Mouse (Mus musculus) liver, postnatal 0 days (tissue): ENCODE data around the gene Dock9. TPM values are rescaled to one million over a fixed set of nuclear protein-coding genes. Genes with fewer than 3 reads are reported as not detected.
A peak's percentile ranks its signal among the peaks of the same experiment; 100 is the strongest.

ENCODE experiments used
- ATAC-seq: fragments of 200-750 bp; cut with Nextera tagmentation; 2 replicates; pipeline ENCODE4 v1.8.0; 2017; ENCODE audit warnings: mild to moderate bottlenecking, moderate library complexity
- DNase-seq: peaks from one replicate; pipeline ENCODE4 v3.0.0-alpha.2; 2016
- H3K27ac ChIP-seq: fragments of 300-500 bp; sonication (generic); 2 replicates; pipeline ENCODE4 v1.5.1; 2014; ENCODE audit warnings: antibody characterized with exemption, moderate library complexity, mild to moderate bottlenecking, low read depth
- H3K27me3 ChIP-seq: fragments of 300-500 bp; sonication (generic); 2 replicates; pipeline ENCODE4 v1.6.1; 2014; ENCODE audit warnings: low read length, control low read depth, mixed read lengths; ENCODE audit not compliant: insufficient read depth
- H3K36me3 ChIP-seq: fragments of 300-500 bp; sonication (generic); replicated peaks from 2 replicates; pipeline ENCODE4 v1.6.1; 2014; ENCODE audit warnings: mild to moderate bottlenecking, control low read depth, low read length, moderate library complexity, mixed read lengths; ENCODE audit not compliant: insufficient read depth
- H3K4me1 ChIP-seq: fragments of 300-500 bp; sonication (generic); 2 replicates; pipeline ENCODE4 v1.6.1; 2014; ENCODE audit warnings: antibody characterized with exemption, mild to moderate bottlenecking, control low read depth; ENCODE audit not compliant: insufficient read depth
- H3K4me2 ChIP-seq: fragments of 300-500 bp; sonication (generic); 2 replicates; pipeline ENCODE4 v1.6.1; 2014; ENCODE audit warnings: low read depth, mild to moderate bottlenecking, low read length, moderate library complexity, mixed read lengths
- H3K4me3 ChIP-seq: fragments of 300-500 bp; sonication (generic); 2 replicates; pipeline ENCODE4 v1.5.1; 2014; ENCODE audit warnings: low read depth, low read length
- H3K9ac ChIP-seq: fragments of 300-500 bp; sonication (generic); replicated peaks from 2 replicates; pipeline ENCODE4 v1.6.1; 2014; ENCODE audit warnings: mild to moderate bottlenecking, moderate library complexity
- H3K9me3 ChIP-seq: fragments of 300-500 bp; sonication (generic); 2 replicates; pipeline ENCODE4 v1.6.1; 2016; ENCODE audit warnings: mild to moderate bottlenecking, control low read depth, low read length, mixed read lengths
- CTCF ChIP-seq: sonication (generic); IDR thresholded peaks from 2 replicates; pipeline ENCODE4 v1.5.1; 2016; ENCODE audit warnings: antibody characterized with exemption, low read depth
- EP300 ChIP-seq: IDR thresholded peaks from 2 replicates; pipeline ENCODE4 v1.6.1; 2016; ENCODE audit warnings: antibody characterized with exemption, low read depth, mild to moderate bottlenecking
- WGBS: fragments of 180-500 bp; shearing (Covaris S2); extraction: QIAGEN DNeasy Blood & Tissue Kit; methylation state at CpG from one replicate; pipeline ENCODE4 v1.1.7; 2014; ENCODE audit not compliant: insufficient replicate concordance; 5-methylcytosine and 5-hydroxymethylcytosine counted together
- polyA plus RNA-seq: library from polyadenylated mRNA; unstranded; fragments of >200 nt; fragmentation: Nextera tagmentation; extraction: Ambion mirVana; gene quantifications from 2 replicates; pipeline ENCODE4 v1.2.1, GENCODE M21; 2015

The Dock9 gene
- polyA plus RNA-seq, 1 experiment from 2014 or later: 1.4 TPM

GRCm38 (mm10) chr14:121589097-121589725, 208.4 kb downstream of the Dock9 start:
- TF ChIP-seq CTCF: peak; percentile 93
- no peak for TF ChIP-seq EP300
- DNase-seq (peak; percentile 78), ATAC-seq (peak; percentile 40; the same call in 1 of the 2 replicates)
- no peak overlapping the region for H3K4me2 ChIP-seq
- H3K9me3 ChIP-seq: no peaks in the 10 kb centered on the region
- 0 out of 2 replicates have a peak, but pooled peaks cover 3% of the 10 kb centered on the region for H3K36me3 ChIP-seq
- H3K27me3 ChIP-seq: no peaks in the 10 kb centered on the region
- no peak overlapping the region for H3K9ac ChIP-seq
- H3K4me3 ChIP-seq: no peak overlapping the region
- H3K4me1 ChIP-seq: no peaks in the 10 kb centered on the region
- no peak overlapping the region for H3K27ac ChIP-seq
- WGBS: 65% methylated on average over 10 of the region's 10 CpGs

GRCm38 (mm10) chr14:121588451-121588850, 209.2 kb downstream of the Dock9 start:
- H3K27me3 ChIP-seq: no peaks in the 10 kb centered on the region
- no peak for TF ChIP-seq EP300
- peak; percentile 75 for TF ChIP-seq CTCF
- H3K4me3 ChIP-seq: no peak overlapping the region
- no peak overlapping the region for H3K4me2 ChIP-seq
- WGBS: 61% methylated on average over 4 of the region's 4 CpGs
- H3K9ac ChIP-seq: no peak overlapping the region
- no peaks in the 10 kb centered on the region for H3K4me1 ChIP-seq
- no peaks in the 10 kb centered on the region for H3K9me3 ChIP-seq
- DNase-seq: no peak
- no peak overlapping the region for H3K27ac ChIP-seq
- no peak for ATAC-seq
- H3K36me3 ChIP-seq: 0 out of 2 replicates have a peak, but pooled peaks cover 3% of the 10 kb centered on the region

GRCm38 (mm10) chr14:121585906-121586765, 211.5 kb downstream of the Dock9 start:
- ATAC-seq (no peak), DNase-seq (no peak)
- H3K9me3 ChIP-seq: no peaks in the 10 kb centered on the region
- H3K4me2 ChIP-seq: no peak overlapping the region
- no peak overlapping the region for H3K27ac ChIP-seq
- H3K4me1 ChIP-seq: no peaks in the 10 kb centered on the region
- TF ChIP-seq EP300: no peak
- no peak for TF ChIP-seq CTCF
- no peaks in the 10 kb centered on the region for H3K27me3 ChIP-seq
- H3K36me3 ChIP-seq: peaks cover 3% of the 10 kb centered on the region; the same call in 1 of the 2 replicates
- H3K9ac ChIP-seq: no peak overlapping the region
- WGBS: 69% methylated on average over 21 of the region's 21 CpGs
- H3K4me3 ChIP-seq: no peak overlapping the region

- ATAC-seq: no peak
- no peak overlapping the region for H3K27ac ChIP-seq
- TF ChIP-seq CTCF (peak; percentile 78), EP300 (no peak)
- no peaks in the 10 kb centered on the region for H3K4me1 ChIP-seq
- peak; percentile 62 for DNase-seq
- H3K4me3 ChIP-seq: no peak overlapping the region
- 35% methylated on average over 3 of the region's 3 CpGs for WGBS
- no peak overlapping the region for H3K4me2 ChIP-seq
- no peaks in the 10 kb centered on the region for H3K9me3 ChIP-seq
- H3K9ac ChIP-seq: no peak overlapping the region
- no peaks in the 10 kb centered on the region for H3K27me3 ChIP-seq
- H3K36me3 ChIP-seq: no peaks in the 10 kb centered on the region; the same call in 1 of the 2 replicates
Measured at GRCm38 (mm10) chr14:121579055-121579454, 218.6 kb downstream of the Dock9 start.

- TF ChIP-seq EP300 (no peak), CTCF (no peak)
- Histone ChIP-seq H3K9me3 (no peaks in the 10 kb centered on the region), H3K9ac (no peak overlapping the region), H3K36me3 (no peaks in the 10 kb centered on the region), H3K27me3 (no peaks in the 10 kb centered on the region), H3K4me3 (no peak overlapping the region), H3K27ac (no peak overlapping the region), H3K4me1 (no peaks in the 10 kb centered on the region), H3K4me2 (no peak overlapping the region)
- WGBS: 76% methylated on average over 5 of the region's 5 CpGs
- no peak for ATAC-seq
- DNase-seq: no peak
Measured at GRCm38 (mm10) chr14:121573391-121573790, 224.2 kb downstream of the Dock9 start.

GRCm38 (mm10) chr14:121566794-121567201, 230.8 kb downstream of the Dock9 start:
- Histone ChIP-seq H3K36me3 (no peaks in the 10 kb centered on the region), H3K9me3 (no peaks in the 10 kb centered on the region), H3K4me3 (no peak overlapping the region), H3K9ac (no peak overlapping the region), H3K4me1 (no peaks in the 10 kb centered on the region), H3K27ac (no peak overlapping the region), H3K4me2 (no peak overlapping the region), H3K27me3 (no peaks in the 10 kb centered on the region)
- WGBS: 83% methylated on average over 9 of the region's 9 CpGs
- ATAC-seq (no peak), DNase-seq (no peak)
- TF ChIP-seq EP300: no peak
- no peak for TF ChIP-seq CTCF
